Mouse (Mus musculus): Measurements from ENCODE around the gene Pacs2.

DNA sequence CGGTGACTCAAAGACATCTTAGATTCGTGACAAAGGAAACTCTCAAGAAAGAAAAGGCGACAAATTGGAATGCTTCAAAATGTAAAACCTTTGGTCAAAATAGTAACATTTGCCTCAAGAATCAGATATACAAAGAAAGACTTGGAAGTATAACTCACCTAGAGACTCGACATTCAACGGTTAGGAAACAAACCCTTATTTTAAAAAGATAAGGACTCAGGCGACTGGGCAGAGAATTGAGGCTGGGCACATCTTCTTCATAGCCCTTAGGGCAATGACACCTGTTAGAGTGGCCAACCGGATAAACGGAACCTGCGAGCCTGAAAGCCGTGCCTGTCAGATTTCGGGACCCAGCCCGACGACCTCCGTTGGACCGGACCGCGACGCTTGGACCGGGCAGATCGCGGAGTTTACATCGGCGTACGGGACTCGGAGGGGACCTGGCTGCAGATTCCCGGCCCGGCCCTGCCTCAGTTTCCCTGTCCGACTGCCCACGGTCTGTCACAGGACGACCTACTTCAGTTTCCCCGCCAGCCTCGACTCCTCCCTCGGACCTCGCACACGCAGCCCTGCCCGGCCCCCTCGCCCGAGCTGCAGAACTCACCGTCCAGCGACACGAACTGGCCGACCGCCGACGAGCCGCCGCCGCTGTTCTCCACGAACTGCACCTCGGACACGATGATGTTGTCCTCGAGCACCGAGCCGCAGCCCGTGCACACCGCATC lies 14.6 kb upstream of the Pacs2 start:
- TF ChIP-seq POLR2A (IDR thresholded peaks at IDR 0.05; ENCODE audit: extremely low read depth, insufficient read depth, low read length) (no peak), CTCF (IDR thresholded peaks at IDR 0.05; ENCODE audit: extremely low read depth, insufficient read depth, low read length) (no peak)
